Mouse (Mus musculus): ENCODE measurements around the gene Ttc7b.

- TF ChIP-seq CTCF (IDR thresholded peaks at IDR 0.05; ENCODE audit: borderline replicate concordance, extremely low read depth, insufficient read depth, insufficient read length) (no peak), POLR2A (IDR thresholded peaks at IDR 0.05; ENCODE audit: borderline replicate concordance, extremely low read depth, insufficient read depth, insufficient read length, poor library complexity, severe bottlenecking) (no peak)
Observed at GRCm38 (mm10) chr12:100382526-100382925, 138.1 kb downstream of the Ttc7b start.

All from brain, embryonic 14.5 days (tissue).